Mouse (Mus musculus): ENCODE measurements around the gene Lactb. TPM values are rescaled to one million over a fixed set of nuclear protein-coding genes. Genes with fewer than 3 reads are reported as not detected.

Lactb gene
- polyA plus RNA-seq (2014; fragmentation: Illumina TruSeq; extraction: RNeasy Lipid Tissue Mini Kit (QIAGEN cat#74804); ENCODE audit: low read depth, low replicate concordance) = 97.9 TPM

DNA sequence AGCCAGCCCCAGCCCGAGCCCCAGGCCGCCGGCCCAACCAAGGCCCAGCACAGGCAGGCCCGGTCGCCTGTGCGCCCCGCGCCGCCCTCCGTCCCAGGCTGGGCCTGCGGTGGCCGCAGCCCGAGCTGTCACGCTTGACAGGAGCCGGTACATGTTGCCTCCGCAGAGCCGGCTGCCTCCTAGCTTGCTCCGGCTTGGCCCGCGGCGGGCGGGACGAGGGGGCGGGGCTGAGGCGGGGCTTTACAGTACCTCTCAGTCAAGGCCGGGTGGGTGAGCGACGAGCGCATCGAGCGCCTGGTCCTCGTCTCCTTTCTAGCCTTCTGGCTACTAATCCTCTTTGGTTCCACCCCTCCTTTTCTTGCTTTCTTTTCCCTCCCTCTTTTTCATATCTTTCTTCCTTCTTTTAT, at the start of gene Lactb:
Gene Lactb, minus strand, starts transcription at position 246 of the 407 bp plus-strand sequence.

GRCm38 (mm10) chr9:66945647-66946641, 29.3 kb downstream of the Lactb start, which contains the start of gene Rps27l:
Gene Rps27l (plus strand): TSS chr9:66946086.

DNA sequence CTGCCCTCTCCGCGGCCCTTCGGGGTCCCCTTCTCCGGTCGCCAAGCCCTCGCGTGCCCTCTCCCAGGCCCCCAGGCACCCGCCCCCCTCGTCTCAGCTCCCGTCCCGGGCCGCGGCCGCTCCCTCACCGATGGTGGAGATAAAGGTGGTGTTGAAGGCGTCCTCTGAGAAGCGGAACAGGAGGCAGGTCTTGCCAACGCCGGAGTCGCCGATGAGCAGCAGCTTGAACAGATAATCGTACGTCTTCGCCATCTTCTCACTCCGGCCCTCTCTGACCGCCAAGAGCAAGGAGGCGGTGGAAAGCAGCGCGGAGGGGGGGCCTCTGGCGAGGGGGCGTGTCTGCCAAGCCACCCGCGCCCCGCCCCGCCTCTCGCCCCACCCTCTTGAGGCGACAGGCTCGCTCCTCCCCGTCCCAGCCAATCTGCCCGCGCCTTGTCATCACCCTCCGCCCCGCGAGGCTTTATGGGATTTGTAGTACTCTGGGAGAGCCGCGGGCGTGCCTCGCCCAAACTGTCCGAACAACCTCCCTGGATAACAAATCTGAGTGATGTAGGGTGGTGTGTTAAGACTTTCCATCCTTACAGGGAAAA, 55.8 kb downstream of the Lactb start, which contains the start of gene Rab8b:
Gene Rab8b, minus strand, starts transcription at position 306 of the 590 bp plus-strand sequence.

Other genes starting within 250 kb of the Lactb start
- gene Aph1b, start 180.0 kb downstream of the Lactb start, polyA plus RNA-seq (2014; fragmentation: Illumina TruSeq; extraction: RNeasy Lipid Tissue Mini Kit (QIAGEN cat#74804); ENCODE audit: low read depth, low replicate concordance) = 23.7 TPM
- gene Gm10647, start 178.4 kb downstream of the Lactb start, polyA plus RNA-seq (2014; fragmentation: Illumina TruSeq; extraction: RNeasy Lipid Tissue Mini Kit (QIAGEN cat#74804); ENCODE audit: low read depth, low replicate concordance) = 0.57 TPM
- gene Aph1c, start 140.8 kb downstream of the Lactb start, polyA plus RNA-seq (2014; fragmentation: Illumina TruSeq; extraction: RNeasy Lipid Tissue Mini Kit (QIAGEN cat#74804); ENCODE audit: low read depth, low replicate concordance) = 32.6 TPM
- gene Rab8b, start 55.8 kb downstream of the Lactb start, polyA plus RNA-seq (2014; fragmentation: Illumina TruSeq; extraction: RNeasy Lipid Tissue Mini Kit (QIAGEN cat#74804); ENCODE audit: low read depth, low replicate concordance) = 29.8 TPM
- 635 TPM for gene Rps27l, start 29.4 kb downstream of the Lactb start, polyA plus RNA-seq (2014; fragmentation: Illumina TruSeq; extraction: RNeasy Lipid Tissue Mini Kit (QIAGEN cat#74804); ENCODE audit: low read depth, low replicate concordance)
- gene Tpm1, start 73.9 kb upstream of the Lactb start, polyA plus RNA-seq (2014; fragmentation: Illumina TruSeq; extraction: RNeasy Lipid Tissue Mini Kit (QIAGEN cat#74804); ENCODE audit: low read depth, low replicate concordance) = 164 TPM

All from kidney, adult 10 weeks (tissue).